Mouse (Mus musculus) kidney, adult 11 months (tissue): ENCODE data around the gene Wdr63.
"Not testable (repeated sequence)": the region's sequence is repeated elsewhere in the genome, so short reads cannot be mapped to it uniquely, and the experiment has no call there.

Source experiments
- DNase-seq: peaks from one replicate; pipeline ENCODE4 v3.0.0; 2022

The Wdr63 gene

DNA sequence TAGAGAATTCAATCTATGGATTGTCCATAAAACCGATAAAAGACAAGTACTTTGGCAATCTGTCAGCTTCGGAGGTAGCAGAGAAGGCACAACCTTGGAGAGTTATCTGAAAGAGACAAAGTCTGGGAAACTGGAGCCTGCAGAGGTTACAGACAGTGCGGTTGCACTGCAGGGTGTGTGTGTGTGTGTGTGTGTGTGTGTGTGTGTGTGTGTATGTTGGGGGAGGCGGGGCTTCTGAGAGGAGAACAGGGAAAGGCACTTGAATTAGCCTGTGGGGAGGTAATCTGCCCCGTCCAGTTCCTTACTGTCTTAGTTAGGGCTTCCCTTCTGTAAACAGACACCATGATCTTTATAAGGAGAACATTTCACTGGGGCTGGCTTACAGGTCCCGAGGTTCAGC lies 100.1 kb downstream of the Wdr63 start:
- no peak for DNase-seq

DNA sequence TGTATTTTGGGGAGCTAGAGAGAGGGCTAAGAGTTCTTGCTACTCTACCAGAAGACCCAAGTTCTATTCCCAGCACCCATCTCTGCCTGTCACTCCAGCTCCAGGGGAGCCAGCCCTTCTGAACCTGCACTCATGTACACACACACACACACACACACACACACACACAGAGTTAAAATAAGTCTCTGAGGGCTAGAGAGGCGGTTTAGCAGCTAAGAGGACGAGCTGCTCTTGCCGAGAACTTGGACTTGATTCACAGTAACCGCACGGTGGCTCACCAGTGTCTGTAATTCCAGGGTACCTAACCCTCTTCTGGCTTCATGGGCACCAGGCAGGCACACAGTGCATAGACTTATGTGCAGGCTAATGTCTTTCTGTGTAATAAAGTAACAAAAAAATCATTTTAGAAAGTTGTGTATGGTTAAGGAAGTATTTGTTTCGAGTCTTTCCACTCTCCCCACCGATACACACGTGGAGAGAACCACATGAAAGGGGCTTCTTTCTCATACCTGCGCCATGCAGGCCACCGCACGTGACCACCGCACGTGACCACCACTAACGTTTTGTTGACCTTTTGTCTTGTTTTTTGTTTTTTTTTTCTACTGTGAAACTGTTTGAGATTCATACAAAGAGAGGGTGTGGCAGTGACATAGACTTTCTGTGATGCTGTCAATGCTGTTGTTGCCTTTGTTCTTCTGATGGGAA lies 103.4 kb downstream of the Wdr63 start:
- no peak for DNase-seq

DNA sequence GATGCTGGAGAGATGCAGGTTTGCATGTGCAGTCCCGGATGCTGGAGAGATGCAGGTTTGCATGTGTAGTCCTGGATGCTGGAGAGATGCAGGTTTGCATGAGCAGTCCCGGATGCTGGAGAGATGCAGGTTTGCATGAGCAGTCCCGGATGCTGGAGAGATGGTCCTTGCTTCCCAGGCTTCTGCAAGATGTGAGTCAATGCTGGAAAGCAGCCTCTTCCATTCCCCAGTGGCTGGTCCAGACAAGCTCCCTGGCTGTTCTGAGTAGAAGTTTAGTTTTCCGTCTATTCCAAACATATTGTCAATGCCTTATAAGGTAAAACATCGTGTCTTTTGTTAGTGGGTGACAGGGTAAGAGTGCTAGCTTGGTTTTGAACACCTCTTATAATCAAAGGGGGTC lies 111.4 kb downstream of the Wdr63 start:
- DNase-seq, result not testable (repeated sequence)

DNA sequence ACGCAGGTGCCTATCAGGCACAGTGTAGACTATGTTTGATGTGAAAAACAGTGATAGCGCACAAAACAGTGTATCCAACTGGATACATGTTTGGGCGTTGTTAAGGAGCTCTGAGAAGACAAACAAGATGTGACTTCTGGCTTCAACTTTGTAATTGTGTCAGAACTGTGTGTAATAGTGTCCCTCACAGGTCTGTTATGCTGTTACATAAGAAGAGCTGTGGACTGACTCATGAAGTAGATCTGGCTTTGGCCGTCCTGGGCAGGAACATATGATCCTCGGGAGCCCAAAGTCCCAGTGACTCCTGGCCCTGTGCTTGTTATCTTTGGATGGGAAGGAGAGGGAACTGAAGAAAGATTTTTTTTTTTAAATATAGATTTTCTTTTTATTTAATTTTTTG lies 112.4 kb downstream of the Wdr63 start:
- DNase-seq, result no peak

DNA sequence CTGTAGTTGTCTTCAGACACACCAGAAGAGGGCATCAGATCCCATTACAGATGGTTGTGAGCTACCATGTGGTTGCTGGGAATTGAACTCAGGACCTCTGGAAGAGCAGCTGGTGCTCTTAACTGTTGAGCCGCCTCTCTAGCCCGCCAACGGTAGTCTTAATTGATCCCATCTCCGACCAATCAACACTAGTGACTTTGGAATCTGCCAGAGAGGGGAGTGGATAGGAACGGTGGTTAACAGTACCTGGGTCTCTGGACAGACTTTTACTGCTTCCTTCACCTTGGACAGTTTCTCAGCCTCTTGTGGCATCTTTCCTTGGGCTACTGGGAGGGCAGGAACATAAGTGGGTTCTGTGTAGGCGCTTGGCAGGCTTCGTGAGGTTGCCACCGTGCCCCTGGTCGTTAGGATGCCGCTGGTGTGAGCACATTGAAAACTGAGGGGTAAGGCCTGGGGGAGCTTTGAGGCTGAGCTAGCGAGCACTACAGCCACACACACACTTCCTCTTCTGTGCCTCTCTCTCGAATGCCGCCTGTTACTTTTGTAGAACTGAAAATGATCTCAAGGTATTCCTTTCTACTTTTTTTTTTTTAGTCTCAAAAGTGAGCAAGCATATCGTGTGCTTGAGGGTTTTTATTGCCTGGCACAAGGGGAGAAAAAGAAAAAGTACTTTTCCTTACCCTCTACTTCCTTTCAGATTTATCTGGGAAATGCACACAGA lies 114.3 kb downstream of the Wdr63 start:
- no peak for DNase-seq

DNA sequence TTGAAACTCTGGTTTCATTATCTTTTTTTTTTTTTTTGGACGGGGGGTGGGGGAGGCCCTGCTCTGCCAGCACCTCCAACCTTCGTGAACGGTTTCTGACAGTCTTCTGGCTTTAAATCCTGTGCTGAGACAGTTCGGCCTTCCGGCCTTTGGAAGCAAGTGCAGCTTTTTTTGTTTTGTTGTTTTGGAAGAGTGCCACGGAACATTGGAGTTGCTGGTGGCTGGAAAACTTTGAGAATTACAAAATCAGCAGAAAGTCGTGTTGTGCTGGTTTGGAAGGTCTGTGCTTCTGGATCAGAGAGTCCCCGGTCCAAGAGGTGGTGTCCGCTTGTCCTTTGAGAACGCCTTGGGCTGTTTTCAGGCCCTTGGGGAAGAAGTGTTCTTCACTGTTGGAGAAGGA lies 115.1 kb downstream of the Wdr63 start:
- peak; percentile 87 for DNase-seq

DNA sequence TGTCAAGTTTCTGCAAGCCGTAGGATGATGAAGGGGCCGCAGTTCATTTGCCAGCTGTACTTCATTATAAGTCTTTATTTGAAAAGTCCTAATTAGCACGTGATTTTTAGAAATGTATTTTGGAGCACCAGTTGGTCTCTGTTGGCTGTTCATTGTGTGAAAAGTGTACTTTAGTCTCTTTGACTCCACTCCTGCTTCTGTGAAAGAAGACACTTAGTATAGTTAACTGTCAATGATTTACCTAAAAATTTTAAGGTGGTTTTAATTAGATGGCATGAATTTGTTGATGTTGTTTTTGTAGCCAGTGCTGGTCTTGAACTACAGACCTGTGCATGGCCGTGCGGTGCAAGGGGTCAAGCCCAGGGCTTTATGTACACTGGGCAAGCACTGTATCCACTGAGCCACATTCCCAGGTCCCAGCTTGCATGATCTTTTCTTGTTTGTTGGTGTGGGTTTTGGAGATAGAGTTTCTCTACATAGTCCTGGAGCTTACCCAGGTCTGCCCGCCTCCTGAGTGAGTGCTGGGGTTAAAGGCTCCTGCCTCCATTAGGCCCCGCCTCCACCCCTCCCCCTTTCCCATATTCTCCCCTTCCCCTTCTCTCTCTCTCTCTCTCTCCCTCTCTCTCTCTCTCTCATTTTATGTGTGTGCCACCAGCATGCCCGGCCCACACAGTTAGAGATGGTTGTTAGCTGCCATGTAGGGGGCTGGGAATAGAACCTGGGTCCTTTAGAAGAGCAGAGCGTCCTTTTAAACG lies 115.8 kb downstream of the Wdr63 start:
- peak; percentile 51 for DNase-seq

DNA sequence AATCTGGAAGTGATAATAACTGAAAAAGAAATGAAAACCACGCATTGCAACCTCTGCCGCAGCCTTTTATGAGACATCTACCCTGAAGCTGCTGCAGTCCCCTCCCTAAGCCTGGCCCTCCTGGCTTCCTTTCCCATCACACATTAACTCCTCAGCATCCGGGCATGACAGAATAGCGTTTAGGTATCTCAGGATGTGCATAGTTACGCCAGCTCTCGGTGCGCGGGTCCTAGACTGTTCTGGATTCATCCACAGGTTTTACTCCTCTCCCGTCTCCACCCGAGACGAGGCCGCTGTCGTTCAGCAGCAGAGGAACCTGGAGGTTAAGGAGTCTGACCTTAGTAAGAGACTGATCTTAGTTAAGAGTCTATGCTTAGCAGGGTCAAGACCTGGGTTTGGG lies 116.8 kb downstream of the Wdr63 start:
- peak; percentile 58 for DNase-seq
